Mouse (Mus musculus) embryonic fibroblast, embryonic 13.5 days (primary cell): Measurements from ENCODE around the gene Bicra. TPM values are rescaled to one million over a fixed set of nuclear protein-coding genes. Genes with fewer than 3 reads are reported as not detected.
A peak's percentile ranks its signal among the peaks of the same experiment; 100 is the strongest.

ENCODE experiments used
- H3K27ac ChIP-seq: 2 replicates; pipeline ENCODE4 v1.5.1; 2012; ENCODE audit warnings: low read length, control low read depth, inconsistent platforms; ENCODE audit not compliant: insufficient read depth
- H3K4me1 ChIP-seq: 2 replicates; pipeline ENCODE4 v1.6.1; 2011; ENCODE audit warnings: low read length; ENCODE audit not compliant: control insufficient read depth, insufficient read depth
- H3K4me3 ChIP-seq: 2 replicates; pipeline ENCODE4 v1.5.1; 2011; ENCODE audit warnings: mild to moderate bottlenecking, control low read depth, low read length; ENCODE audit not compliant: insufficient read depth
- CTCF ChIP-seq: IDR thresholded peaks from 2 replicates; pipeline ENCODE4 v1.5.1; 2011; ENCODE audit warnings: mild to moderate bottlenecking, control low read depth, low read length, moderate library complexity, borderline replicate concordance; ENCODE audit not compliant: insufficient read depth
- POLR2A ChIP-seq: IDR thresholded peaks from 2 replicates; pipeline ENCODE4 v1.6.1; 2011; ENCODE audit warnings: low read depth, mild to moderate bottlenecking, control low read depth, low read length, moderate library complexity
- polyA plus RNA-seq: library from polyadenylated mRNA; stranded (reverse); fragments of >200 nt; gene quantifications from 2 replicates; pipeline ENCODE4 v1.2.4, GENCODE M21; 2011; ENCODE audit warnings: low read depth; ENCODE audit not compliant: missing spikeins, insufficient read length

The Bicra gene
- polyA plus RNA-seq, 1 experiment = 10.8 TPM

- TF ChIP-seq POLR2A (no peak), CTCF (no peak)
- H3K4me3 ChIP-seq = no peak overlapping the region
- H3K27ac ChIP-seq = peak overlapping the region; percentile 12; the same call in 1 of the 2 replicates
- peaks cover 15% of the 10 kb centered on the region for H3K4me1 ChIP-seq
Observed at GRCm38 (mm10) chr7:16014521-16015175, 33.1 kb downstream of the Bicra start.

- peaks cover 15% of the 10 kb centered on the region for H3K4me1 ChIP-seq
- no peak overlapping the region for H3K4me3 ChIP-seq
- no peak for TF ChIP-seq POLR2A
- no peak for TF ChIP-seq CTCF
- H3K27ac ChIP-seq = peak overlapping the region; percentile 12; the same call in 1 of the 2 replicates
Observed at GRCm38 (mm10) chr7:16013722-16014275, 33.9 kb downstream of the Bicra start.

GRCm38 (mm10) chr7:16012576-16013263 is 35.0 kb downstream of the Bicra start:
- TF ChIP-seq CTCF (no peak), POLR2A (no peak)
- peaks cover 15% of the 10 kb centered on the region for H3K4me1 ChIP-seq
- H3K27ac ChIP-seq = peak overlapping the region; percentile 5; the same call in 1 of the 2 replicates
- H3K4me3 ChIP-seq = no peak overlapping the region

- H3K4me1 ChIP-seq = peaks cover 15% of the 10 kb centered on the region
- TF ChIP-seq CTCF (no peak), POLR2A (no peak)
- no peak overlapping the region for H3K4me3 ChIP-seq
- H3K27ac ChIP-seq = 0 out of 2 replicates have a peak overlapping the region, but pooled peaks have one; percentile 11
Observed at GRCm38 (mm10) chr7:16011418-16012085, 36.2 kb downstream of the Bicra start.

- H3K27ac ChIP-seq = peak overlapping the region; percentile 4; the same call in 1 of the 2 replicates
- TF ChIP-seq CTCF (no peak), POLR2A (no peak)
- H3K4me3 ChIP-seq = no peak overlapping the region
- peaks cover 15% of the 10 kb centered on the region for H3K4me1 ChIP-seq
Observed at GRCm38 (mm10) chr7:16010649-16011048, 37.1 kb downstream of the Bicra start.

GRCm38 (mm10) chr7:16009636-16010035 is 38.1 kb downstream of the Bicra start:
- peaks cover 18% of the 10 kb centered on the region for H3K4me1 ChIP-seq
- TF ChIP-seq CTCF (no peak), POLR2A (no peak)
- no peak overlapping the region for H3K27ac ChIP-seq
- H3K4me3 ChIP-seq = no peak overlapping the region

GRCm38 (mm10) chr7:16005020-16005419 is 42.7 kb downstream of the Bicra start:
- Histone ChIP-seq H3K4me3 (no peak overlapping the region), H3K4me1 (peaks cover 8% of the 10 kb centered on the region), H3K27ac (no peak overlapping the region)
- TF ChIP-seq POLR2A (no peak), CTCF (no peak)

GRCm38 (mm10) chr7:16004177-16004856 is 43.4 kb downstream of the Bicra start:
- TF ChIP-seq CTCF (no peak), POLR2A (no peak)
- Histone ChIP-seq H3K4me3 (no peak overlapping the region), H3K27ac (peak overlapping the region; percentile 69; the same call in 1 of the 2 replicates), H3K4me1 (peaks cover 8% of the 10 kb centered on the region)

- TF ChIP-seq POLR2A (no peak), CTCF (no peak)
- peaks cover 8% of the 10 kb centered on the region for H3K4me1 ChIP-seq
- H3K27ac ChIP-seq = peak overlapping the region; percentile 69
- H3K4me3 ChIP-seq = no peak overlapping the region
Observed at GRCm38 (mm10) chr7:16003032-16003431, 44.7 kb downstream of the Bicra start.
